Mouse (Mus musculus) left cerebral cortex, postnatal 14 days (tissue): Measurements from ENCODE around the gene Pdcd5. TPM values are rescaled to one million over a fixed set of nuclear protein-coding genes. Genes with fewer than 3 reads are reported as not detected.

Experiments
- DNase-seq, 2 experiments: peaks; one replicate each; pipeline ENCODE4 v3.0.0; 2021 to 2022; ENCODE audit warnings: low spot score in 2 of 2, mixed read lengths in 1 of 2
- intact Hi-C: fragments of 180-260 bp; cut with DNase I; formaldehyde crosslinking; loops from one replicate; pipeline ENCODE4 v1.15.1; 2025
- total RNA-seq, 2 experiments: library from RNA; stranded (reverse); gene quantifications; 2 replicates each; pipeline ENCODE4 v1.2.3; 2021

Pdcd5 gene
- total RNA-seq, 2 experiments from 2014 or later, result 88.7 to 89.2 TPM

DNA sequence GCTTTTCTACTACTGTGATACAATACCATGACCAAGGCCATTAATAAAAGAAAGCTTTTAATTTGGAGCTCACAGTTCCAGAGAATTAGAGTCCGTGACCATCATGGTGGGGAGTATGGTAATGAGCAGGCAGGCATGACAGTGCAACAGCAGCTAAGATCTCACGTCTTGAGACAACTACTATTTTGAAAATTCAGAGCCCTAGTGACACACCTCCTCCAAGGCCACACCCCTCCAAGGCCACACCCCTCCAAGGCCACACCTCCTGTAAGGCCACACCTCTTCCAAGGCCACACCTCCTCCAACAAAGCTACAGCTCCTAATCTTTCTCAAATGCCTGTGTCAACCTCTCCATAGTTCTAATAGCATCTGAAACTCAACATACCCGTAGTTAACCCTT, 1.8 kb upstream of the Pdcd5 start:
- intact Hi-C loops, result no loop called here
- peak in 1 of 2 experiments; percentile 65 for DNase-seq

DNA sequence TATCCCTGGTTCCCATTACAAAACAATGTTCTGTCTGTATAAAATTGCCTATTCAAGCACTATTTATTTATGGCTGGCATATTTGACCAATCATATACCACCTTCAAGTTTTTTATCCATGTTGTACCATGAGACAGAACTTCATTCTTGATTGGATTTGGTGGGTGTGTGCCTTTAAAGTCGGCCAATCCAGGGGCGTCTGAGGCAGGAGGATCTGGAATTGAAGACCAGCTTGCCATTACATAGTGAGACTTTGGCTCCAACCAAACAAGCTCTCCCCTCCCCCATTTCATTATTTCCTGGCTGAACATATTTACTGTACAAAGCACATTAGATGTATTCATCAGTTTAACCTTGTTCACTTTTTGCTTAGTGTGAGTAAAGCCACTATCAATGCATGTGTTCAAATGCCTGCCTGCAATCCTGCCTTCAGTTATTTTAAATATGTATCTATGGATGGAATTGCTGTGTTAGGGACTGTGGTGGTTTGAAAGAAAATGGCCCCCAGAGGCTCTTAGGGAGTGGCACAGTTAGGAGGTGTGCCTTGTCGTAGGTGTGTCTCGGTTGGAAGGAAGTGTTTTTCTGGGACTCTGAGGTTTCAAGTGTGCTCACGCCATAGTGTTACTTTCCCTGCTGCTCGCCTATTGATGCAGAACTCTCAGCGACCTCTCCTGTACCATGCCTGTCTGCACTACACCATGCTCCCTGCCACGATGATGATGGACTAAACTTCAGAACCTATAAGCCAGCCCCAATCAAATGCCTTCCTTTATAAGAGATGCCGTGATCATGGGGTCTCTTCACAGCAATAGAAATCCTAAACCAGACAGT, 1.1 kb upstream of the Pdcd5 start:
- intact Hi-C loops, result no loop called here
- no peak for DNase-seq

DNA sequence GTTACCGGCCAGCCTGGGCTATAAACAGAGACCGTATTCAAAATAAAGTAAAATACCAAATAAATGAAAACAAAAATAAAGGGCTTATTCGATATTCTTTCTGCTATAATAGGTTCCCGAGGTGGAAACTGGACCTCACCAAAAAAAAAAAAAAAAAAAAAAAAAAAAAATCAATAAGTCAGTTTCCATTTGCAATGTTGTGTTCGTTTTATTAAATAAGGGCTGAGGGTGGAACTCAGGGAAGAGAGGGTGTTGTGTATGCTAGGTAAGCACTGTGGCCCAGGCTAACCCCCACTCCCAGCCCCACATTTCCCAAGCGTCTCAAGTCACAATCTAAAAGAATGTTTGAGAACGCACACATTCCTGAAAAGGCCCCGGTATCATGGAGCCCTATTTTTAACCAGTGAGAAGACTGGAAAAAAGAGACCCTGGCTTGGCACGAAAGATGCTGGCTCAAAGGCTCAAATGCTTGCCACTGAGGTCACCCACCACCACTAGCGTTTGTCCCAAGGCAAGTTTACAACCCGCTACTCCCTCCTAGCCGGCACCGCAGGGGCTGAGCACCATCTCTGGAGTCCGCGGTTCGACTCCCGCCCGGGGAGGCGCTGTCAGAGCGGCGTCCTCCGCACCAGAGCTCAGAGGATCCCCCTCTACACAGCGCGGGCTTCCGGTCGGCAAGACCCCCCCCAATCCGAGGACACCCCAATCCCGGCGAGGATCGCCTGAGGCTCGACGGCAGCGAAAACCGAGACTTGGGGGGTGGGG, 822 bp downstream of the Pdcd5 start:
- DNase-seq, result peak in 1 of 2 experiments; percentile 24
- intact Hi-C loops, result no loop called here

DNA sequence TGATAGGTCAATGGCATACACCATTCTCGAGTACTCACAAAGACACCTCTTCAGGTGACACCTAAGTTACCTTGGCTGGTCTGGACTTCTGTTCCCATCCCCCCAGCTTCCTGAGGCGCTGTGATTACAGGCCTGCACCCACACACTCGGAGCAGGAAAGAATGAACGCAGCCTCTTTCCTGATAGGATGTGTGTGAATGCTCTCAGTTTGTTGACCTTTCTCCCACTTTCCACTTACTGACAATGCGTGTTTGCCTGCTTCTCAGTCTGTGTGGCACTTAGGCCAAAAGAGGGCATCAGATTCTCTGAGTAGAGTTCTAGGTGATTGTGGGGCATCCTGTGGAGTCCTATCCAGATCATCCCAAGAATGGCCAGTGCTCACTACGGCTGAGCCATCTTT, 7.2 kb downstream of the Pdcd5 start:
- intact Hi-C loops, result no loop called here
- DNase-seq, result no peak

DNA sequence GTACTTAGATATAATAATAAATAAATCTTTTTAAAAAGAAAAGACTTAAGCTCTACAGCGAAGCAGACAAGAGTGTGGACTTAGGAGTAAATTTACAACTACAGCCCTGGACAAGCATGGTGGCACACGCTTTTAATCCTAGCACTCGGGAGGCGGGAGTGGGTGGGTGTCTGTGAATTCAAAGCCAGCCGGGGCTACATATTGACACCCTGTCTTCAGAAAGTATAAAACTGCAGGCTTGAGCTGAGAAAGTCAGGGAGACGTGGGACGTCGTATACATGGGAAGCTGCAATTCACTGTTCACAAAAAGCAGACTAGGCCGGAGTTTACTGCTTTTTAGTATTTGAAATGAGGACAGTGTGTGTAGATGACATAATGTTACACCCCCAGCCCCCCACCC, 10.4 kb downstream of the Pdcd5 start:
- intact Hi-C loops, result loop anchor here (5.0 to 10.0 kb wide), 2 partner anchors 85 to 232 kb away; no protein-coding TSS in a partner anchor
- peak in 1 of 2 experiments; percentile 34 for DNase-seq

DNA sequence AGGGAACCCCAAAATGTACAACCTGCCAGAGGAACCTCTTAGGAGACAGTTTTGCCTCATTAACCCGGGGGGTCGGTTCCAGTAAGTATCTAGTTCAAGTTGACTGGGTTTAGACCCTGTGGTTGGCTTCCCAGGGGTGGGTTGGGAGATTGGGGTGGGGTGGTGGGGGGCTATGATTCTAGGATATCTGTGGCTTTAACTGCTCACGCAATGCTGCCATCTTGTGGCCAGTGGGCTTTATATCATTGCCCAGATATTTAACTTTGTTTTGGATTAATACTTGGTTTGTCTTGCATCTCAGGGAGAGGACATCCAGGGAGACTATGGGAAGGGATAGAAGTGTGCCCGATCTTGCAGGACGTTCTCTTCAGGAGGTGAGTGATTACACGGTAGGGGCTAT, 11.1 kb downstream of the Pdcd5 start:
- DNase-seq, result peak; percentile 44 to 53
- intact Hi-C loops, result loop anchor here (5.0 to 10.0 kb wide), 2 partner anchors 84 to 231 kb away; no protein-coding TSS in a partner anchor

DNA sequence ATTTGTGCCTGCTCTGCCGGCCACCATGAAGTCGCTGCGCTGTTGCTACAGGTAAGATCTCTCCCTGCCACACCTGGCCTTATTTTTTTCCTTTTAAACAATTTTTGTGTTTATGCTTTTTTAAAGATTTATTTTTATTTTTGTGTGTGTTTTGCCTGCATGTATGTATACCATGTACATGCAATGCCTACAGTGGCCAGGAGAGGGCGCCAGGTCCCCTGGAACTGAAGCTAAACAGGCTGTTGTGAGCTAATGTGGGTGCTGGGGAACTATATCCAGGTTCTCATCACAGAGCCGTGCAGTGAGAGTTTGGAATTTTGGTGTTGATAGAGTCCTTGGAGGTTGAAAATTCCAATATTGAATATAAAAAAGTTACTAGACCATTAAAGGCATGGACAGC, 18.8 kb downstream of the Pdcd5 start:
- intact Hi-C loops, result no loop called here
- peak; percentile 17 to 44 for DNase-seq

DNA sequence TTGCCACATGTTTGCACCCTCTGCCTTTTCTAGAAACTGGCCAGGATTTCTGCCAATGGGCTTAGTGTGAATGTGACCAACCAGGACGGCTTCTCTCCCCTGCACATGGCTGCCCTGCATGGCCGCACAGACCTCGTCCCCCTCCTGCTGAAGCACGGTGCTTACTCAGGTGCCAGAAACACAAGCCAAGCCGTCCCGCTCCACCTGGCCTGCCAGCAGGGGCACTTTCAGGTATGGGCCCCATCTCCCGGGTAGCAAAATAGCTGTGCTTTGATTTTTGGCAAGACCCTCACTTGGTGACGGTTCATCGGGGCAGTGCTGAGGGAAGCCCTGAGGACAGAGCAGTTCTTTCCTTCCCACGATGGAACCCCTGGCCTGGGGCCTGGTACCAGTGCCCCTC, 19.9 kb downstream of the Pdcd5 start:
- intact Hi-C loops, result no loop called here
- no peak for DNase-seq

DNA sequence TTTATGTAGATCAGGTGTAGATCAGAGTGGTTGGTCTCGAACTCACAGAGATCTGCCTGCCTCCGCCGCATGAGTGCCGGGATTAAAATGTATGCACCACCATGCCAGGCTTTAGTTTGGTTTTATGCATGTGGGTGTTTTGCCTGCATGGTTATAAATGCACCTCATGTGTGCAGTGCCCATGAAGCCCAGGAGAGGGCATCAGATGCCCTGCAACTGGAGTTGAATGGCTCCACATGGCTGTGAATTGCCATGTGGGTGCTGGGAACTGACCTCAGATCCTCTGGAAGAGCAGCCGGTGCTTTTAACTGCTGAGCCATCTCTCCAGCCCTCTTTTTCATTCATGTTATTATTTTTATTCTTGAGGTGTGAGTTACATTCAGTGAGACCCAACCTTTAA, 21.3 kb downstream of the Pdcd5 start:
- intact Hi-C loops, result no loop called here

DNA sequence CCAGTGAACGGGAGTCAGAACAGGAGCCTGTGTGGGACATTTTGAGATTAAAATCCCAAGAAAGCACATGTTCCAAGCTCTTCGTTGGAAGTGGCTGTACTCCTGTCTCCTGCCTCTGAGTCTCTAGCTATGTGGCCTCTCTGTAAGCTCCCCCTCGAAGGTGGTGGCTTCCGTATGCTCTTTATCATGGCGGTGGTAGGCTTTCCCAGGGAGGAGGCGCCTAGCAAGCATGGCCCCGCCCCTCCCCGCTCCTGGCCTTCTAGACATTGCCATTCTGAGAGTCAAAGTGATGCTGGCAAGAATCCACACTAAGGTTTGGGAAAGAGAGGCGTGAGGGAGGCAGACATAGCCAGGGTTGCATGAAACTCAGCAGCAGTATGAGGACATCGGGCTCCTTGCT, 24.7 kb downstream of the Pdcd5 start:
- intact Hi-C loops, result no loop called here
- no peak for DNase-seq

More for the DNA sequence above, 21.3 kb downstream of the Pdcd5 start:
- DNase-seq, result no peak

DNA sequence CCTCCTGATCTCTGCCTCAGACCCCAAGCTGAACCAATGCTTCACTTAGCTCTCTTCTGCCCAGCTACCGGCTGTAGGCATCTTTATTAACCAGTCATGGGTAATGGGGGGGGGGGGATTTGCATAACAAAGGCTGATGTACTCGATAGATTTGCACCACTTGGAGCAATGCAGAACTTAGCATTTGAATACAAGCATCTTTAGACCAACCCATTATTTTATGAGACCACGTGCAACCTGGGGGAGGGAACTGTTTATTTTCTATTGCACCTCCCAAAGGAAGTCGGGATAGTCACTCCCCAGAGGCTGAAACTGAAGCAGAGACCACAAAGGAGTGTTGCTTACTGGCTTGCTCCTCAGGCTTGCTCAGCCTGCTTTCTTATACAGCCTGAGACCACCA, 29.8 kb downstream of the Pdcd5 start:
- intact Hi-C loops, result no loop called here
- DNase-seq, result no peak

DNA sequence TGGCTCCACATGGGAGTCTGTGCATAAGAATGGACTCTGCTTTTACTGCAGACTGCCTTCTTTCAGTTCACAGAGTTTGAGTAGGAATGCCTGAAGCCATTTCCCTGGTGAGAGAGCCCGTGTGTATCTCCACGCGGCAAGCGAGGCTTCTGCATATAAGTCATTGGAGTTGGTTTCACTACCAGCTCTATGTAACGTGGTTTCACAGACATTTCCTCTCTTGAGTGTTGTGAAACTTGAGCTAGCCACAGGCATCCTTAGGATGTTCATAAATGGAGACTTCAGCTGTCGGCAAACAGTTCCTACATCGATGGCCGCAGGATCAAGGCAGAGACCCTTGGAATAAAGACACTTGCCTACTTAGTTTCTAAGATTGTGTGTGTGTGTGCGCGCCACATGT, 38.1 kb downstream of the Pdcd5 start:
- no peak for DNase-seq
- intact Hi-C loops, result no loop called here

DNA sequence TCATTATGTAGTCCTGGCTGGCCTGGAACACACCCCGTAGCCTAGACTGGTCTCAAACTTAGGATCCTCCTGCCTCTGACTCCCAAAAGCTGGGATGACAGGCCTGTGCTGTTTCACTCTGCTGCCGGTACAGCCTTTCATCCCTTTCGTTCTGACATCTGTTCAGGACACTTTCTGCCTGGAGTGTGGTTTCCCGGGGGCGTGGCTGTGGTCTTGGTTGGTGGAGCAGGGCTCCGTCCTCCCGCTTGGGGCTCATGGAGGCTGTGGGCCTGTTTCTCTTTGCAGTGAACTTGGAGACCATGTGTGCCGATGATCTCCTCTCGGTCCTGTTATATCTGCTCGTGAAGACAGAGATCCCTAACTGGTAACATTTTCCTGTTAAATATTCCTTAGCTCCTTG, 40.5 kb downstream of the Pdcd5 start:
- no peak for DNase-seq
- intact Hi-C loops, result no loop called here

DNA sequence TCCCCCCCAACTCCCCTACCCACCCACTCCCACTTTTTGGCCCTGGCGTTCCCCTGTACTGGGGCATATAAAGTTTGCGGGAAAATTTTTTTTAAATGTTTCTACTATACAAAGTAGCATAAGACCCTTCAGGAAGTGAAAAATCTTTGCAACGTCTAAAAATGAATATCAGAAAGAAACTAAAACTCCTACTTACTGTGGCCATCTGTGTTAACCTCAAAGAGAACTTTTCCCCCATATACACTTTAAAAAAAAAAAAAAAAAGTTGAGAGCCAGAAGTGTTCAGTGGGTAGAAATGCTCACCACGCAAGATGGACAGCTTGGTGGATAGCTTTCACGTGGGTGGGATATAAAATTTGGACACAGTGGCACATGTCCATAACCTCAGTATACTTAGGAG, 44.6 kb downstream of the Pdcd5 start:
- intact Hi-C loops, result no loop called here
- no peak for DNase-seq

DNA sequence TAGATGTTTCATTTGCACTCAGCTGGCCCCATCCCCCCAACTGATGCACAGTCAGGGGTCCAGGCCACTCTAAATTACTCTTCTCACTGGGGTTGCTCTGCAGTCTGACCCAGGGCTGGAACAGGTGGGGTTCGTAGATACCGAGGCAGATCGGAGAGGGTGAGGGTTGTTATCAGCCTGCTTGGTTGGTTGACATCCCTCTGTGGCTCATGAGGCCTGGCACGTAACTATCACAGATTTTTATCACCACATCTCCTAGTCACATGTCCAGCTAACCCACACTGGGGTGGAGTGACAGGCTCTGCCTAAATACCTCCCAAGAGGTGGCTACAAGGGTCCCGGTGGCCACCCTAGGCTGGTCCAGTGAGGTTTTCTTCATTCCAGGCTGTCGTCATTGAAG, 46.2 kb downstream of the Pdcd5 start:
- intact Hi-C loops, result no loop called here
- DNase-seq, result no peak

DNA sequence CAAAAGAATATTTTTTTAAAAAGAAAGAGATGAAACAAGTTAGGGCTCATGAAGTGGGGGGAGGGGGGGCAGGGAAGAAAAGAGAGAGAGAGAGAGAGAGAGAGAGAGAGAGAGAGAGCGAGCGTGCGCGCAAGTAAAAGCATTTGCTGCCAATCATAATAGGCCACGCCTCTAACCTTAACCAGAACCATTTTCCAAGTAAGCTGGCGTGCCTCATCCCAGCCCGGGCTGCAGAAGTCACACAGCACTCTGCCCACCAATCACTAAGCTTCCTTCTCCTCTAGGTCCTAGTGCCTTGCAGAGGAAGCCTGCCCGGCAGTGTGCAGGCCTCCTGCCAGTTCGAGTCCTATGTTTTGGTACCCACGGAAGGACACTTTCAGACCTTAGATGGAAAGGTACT, 47.3 kb downstream of the Pdcd5 start:
- no peak for DNase-seq
- intact Hi-C loops, result no loop called here

DNA sequence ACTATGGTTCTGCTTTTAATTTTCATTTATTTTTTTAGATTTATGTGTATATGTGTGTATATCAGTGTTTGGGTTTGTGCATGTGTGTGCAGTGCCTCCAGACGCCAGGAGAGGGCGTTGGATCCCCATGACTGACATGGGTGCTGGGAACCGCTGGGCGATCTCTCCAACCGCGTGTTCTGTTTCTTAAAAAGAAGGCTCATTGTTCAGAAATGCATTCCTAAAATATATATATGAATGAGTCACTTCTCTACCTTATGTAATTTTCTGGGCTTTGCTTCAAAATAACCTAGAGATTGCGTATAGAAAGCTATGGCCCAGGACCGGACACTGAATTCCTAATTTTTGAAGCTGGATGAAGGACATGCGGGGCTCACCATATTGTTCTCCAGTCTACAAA, 47.8 kb downstream of the Pdcd5 start:
- intact Hi-C loops, result no loop called here
- peak in 1 of 2 experiments; percentile 51 for DNase-seq

DNA sequence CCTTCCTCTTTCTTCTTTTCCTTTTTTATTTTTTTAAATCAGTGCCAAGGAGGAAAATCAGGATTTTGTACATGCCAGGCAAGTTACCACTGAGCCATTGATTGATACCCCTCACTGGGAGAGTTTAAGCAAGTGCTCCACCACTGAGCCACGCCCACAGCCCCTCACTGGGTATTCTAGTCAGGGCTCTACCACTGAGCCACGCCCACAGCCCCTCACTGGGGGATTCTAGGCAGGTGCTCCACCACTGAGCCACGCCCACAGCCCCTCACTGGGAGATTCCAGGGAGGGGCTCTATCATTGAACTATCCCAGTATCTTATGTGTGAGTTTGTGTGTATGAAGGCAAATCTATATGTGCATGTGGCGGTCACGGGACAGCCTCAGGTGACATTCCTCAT, 53.0 kb downstream of the Pdcd5 start:
- intact Hi-C loops, result no loop called here

More for the DNA sequence above, 53.0 kb downstream of the Pdcd5 start:
- no peak for DNase-seq
